Mouse (Mus musculus): Measurements from ENCODE around the gene Ssh1. TPM values are rescaled to one million over a fixed set of nuclear protein-coding genes. Genes with fewer than 3 reads are reported as not detected.

Gene Ssh1
- total RNA-seq, 1 experiment, result 11.8 TPM

GRCm38 (mm10) chr5:113993031-113993486, 635 bp downstream of the Ssh1 start:
- Histone ChIP-seq H3K9me3 (ENCODE audit: control insufficient read depth, insufficient read depth, low read depth, low read length) (no peaks in the 10 kb centered on the region), H3K9ac (ENCODE audit: insufficient read depth, low read depth, low read length, poor library complexity, severe bottlenecking) (peak overlapping the region; percentile 91), H3K27ac (ENCODE audit: insufficient read depth, low read depth, low read length, poor library complexity, severe bottlenecking) (peak overlapping the region; percentile 41; the same call in 1 of the 2 replicates), H3K4me3 (ENCODE audit: insufficient read depth in 1 of 2, low read depth in 1 of 2, low read length in 2 of 2, poor library complexity in 1 of 2, severe bottlenecking in 1 of 2) (peak overlapping the region; percentile 81 to 97), H3K36me3 (ENCODE audit: control insufficient read depth, insufficient read depth, low read length, poor library complexity, severe bottlenecking) (peaks cover 2% of the 10 kb centered on the region; the same call in 1 of the 2 replicates), H3K4me1 (ENCODE audit: control insufficient read depth in 2 of 2, insufficient read depth in 2 of 2, low read length in 2 of 2, poor library complexity in 1 of 2) (peaks cover 5 to 14% of the 10 kb centered on the region in 2 experiments; a peak in 2 of 4 replicates)
- TF ChIP-seq CHD2 (IDR thresholded peaks at IDR 0.05; ENCODE audit: low read depth, low read length) (no peak), ZNF384 (IDR thresholded peaks at IDR 0.05; ENCODE audit: low read depth, low read length) (no peak), HCFC1 (IDR thresholded peaks at IDR 0.05; ENCODE audit: borderline replicate concordance, insufficient read depth, low read length) (no peak), ZC3H11A (IDR thresholded peaks at IDR 0.05; ENCODE audit: borderline replicate concordance, low read depth, low read length) (no peak), MAFK (IDR thresholded peaks at IDR 0.05; ENCODE audit: insufficient read depth, low read depth, low read length) (no peak)
- no peak for DNase-seq (ENCODE audit: low read depth, low spot score)
- in situ Hi-C loops (cut with MboI; ENCODE audit: low sequenced_read_pairs in 2 of 2, unreplicated experiment in 2 of 2), result no loop called here

- Histone ChIP-seq H3K27ac (ENCODE audit: insufficient read depth, low read depth, low read length, poor library complexity, severe bottlenecking) (no peak overlapping the region; the same call in 1 of the 2 replicates), H3K9ac (ENCODE audit: insufficient read depth, low read depth, low read length, poor library complexity, severe bottlenecking) (peak overlapping the region; percentile 91; the same call in 1 of the 2 replicates)
- TF ChIP-seq ZNF384 (IDR thresholded peaks at IDR 0.05; ENCODE audit: low read depth, low read length), result no peak
- TF ChIP-seq CHD2 (IDR thresholded peaks at IDR 0.05; ENCODE audit: low read depth, low read length), result no peak
- no peak for TF ChIP-seq HCFC1 (IDR thresholded peaks at IDR 0.05; ENCODE audit: borderline replicate concordance, insufficient read depth, low read length)
- TF ChIP-seq MAFK (IDR thresholded peaks at IDR 0.05; ENCODE audit: insufficient read depth, low read depth, low read length), result no peak
- no peak for TF ChIP-seq ZC3H11A (IDR thresholded peaks at IDR 0.05; ENCODE audit: borderline replicate concordance, low read depth, low read length)
Measured at GRCm38 (mm10) chr5:113992339-113992831, 1.3 kb downstream of the Ssh1 start.

GRCm38 (mm10) chr5:113991141-113991540, 2.6 kb downstream of the Ssh1 start:
- Histone ChIP-seq H3K9me3 (ENCODE audit: control insufficient read depth, insufficient read depth, low read depth, low read length) (no peaks in the 10 kb centered on the region), H3K9ac (ENCODE audit: insufficient read depth, low read depth, low read length, poor library complexity, severe bottlenecking) (no peak overlapping the region), H3K27ac (ENCODE audit: insufficient read depth, low read depth, low read length, poor library complexity, severe bottlenecking) (no peak overlapping the region), H3K4me1 (ENCODE audit: control insufficient read depth in 2 of 2, insufficient read depth in 2 of 2, low read length in 2 of 2, poor library complexity in 1 of 2) (peaks cover 5 to 17% of the 10 kb centered on the region in 2 experiments; a peak in 3 of 4 replicates), H3K36me3 (ENCODE audit: control insufficient read depth, insufficient read depth, low read length, poor library complexity, severe bottlenecking) (peaks cover 2% of the 10 kb centered on the region; the same call in 1 of the 2 replicates), H3K4me3 (ENCODE audit: insufficient read depth in 1 of 2, low read depth in 1 of 2, low read length in 2 of 2, poor library complexity in 1 of 2, severe bottlenecking in 1 of 2) (no peak overlapping the region)
- in situ Hi-C loops (cut with MboI; ENCODE audit: low sequenced_read_pairs in 2 of 2, unreplicated experiment in 2 of 2), result no loop called here
- TF ChIP-seq MAFK (IDR thresholded peaks at IDR 0.05; ENCODE audit: insufficient read depth, low read depth, low read length), result no peak
- TF ChIP-seq ZNF384 (IDR thresholded peaks at IDR 0.05; ENCODE audit: low read depth, low read length), result no peak
- no peak for TF ChIP-seq CHD2 (IDR thresholded peaks at IDR 0.05; ENCODE audit: low read depth, low read length)
- TF ChIP-seq ZC3H11A (IDR thresholded peaks at IDR 0.05; ENCODE audit: borderline replicate concordance, low read depth, low read length), result no peak
- TF ChIP-seq HCFC1 (IDR thresholded peaks at IDR 0.05; ENCODE audit: borderline replicate concordance, insufficient read depth, low read length), result no peak
- no peak for DNase-seq (ENCODE audit: low read depth, low spot score)

More at GRCm38 (mm10) chr5:113992339-113992831, 1.3 kb downstream of the Ssh1 start:
- no peaks in the 10 kb centered on the region for H3K9me3 ChIP-seq (ENCODE audit: control insufficient read depth, insufficient read depth, low read depth, low read length)
- peaks cover 2% of the 10 kb centered on the region; the same call in 1 of the 2 replicates for H3K36me3 ChIP-seq (ENCODE audit: control insufficient read depth, insufficient read depth, low read length, poor library complexity, severe bottlenecking)
- DNase-seq (ENCODE audit: low read depth, low spot score), result no peak
- peak overlapping the region; percentile 81 to 97; a peak in 3 of 4 replicates for H3K4me3 ChIP-seq (ENCODE audit: insufficient read depth in 1 of 2, low read depth in 1 of 2, low read length in 2 of 2, poor library complexity in 1 of 2, severe bottlenecking in 1 of 2)
- in situ Hi-C loops (cut with MboI; ENCODE audit: low sequenced_read_pairs in 2 of 2, unreplicated experiment in 2 of 2), result no loop called here
- peaks cover 5 to 14% of the 10 kb centered on the region in 2 experiments; a peak in 2 of 4 replicates for H3K4me1 ChIP-seq (ENCODE audit: control insufficient read depth in 2 of 2, insufficient read depth in 2 of 2, low read length in 2 of 2, poor library complexity in 1 of 2)

- peaks cover 5 to 23% of the 10 kb centered on the region in 2 experiments; a peak in 3 of 4 replicates for H3K4me1 ChIP-seq (ENCODE audit: control insufficient read depth in 2 of 2, insufficient read depth in 2 of 2, low read length in 2 of 2, poor library complexity in 1 of 2)
Measured at GRCm38 (mm10) chr5:113990593-113990992, 3.1 kb downstream of the Ssh1 start.

More at GRCm38 (mm10) chr5:113990593-113990992, 3.1 kb downstream of the Ssh1 start:
- no peak overlapping the region for H3K27ac ChIP-seq (ENCODE audit: insufficient read depth, low read depth, low read length, poor library complexity, severe bottlenecking)
- in situ Hi-C loops (cut with MboI; ENCODE audit: low sequenced_read_pairs in 2 of 2, unreplicated experiment in 2 of 2), result no loop called here
- H3K9me3 ChIP-seq (ENCODE audit: control insufficient read depth, insufficient read depth, low read depth, low read length), result no peaks in the 10 kb centered on the region
- H3K36me3 ChIP-seq (ENCODE audit: control insufficient read depth, insufficient read depth, low read length, poor library complexity, severe bottlenecking), result peaks cover 2% of the 10 kb centered on the region; the same call in 1 of the 2 replicates
- no peak overlapping the region for H3K9ac ChIP-seq (ENCODE audit: insufficient read depth, low read depth, low read length, poor library complexity, severe bottlenecking)
- TF ChIP-seq HCFC1 (IDR thresholded peaks at IDR 0.05; ENCODE audit: borderline replicate concordance, insufficient read depth, low read length) (no peak), MAFK (IDR thresholded peaks at IDR 0.05; ENCODE audit: insufficient read depth, low read depth, low read length) (no peak), ZC3H11A (IDR thresholded peaks at IDR 0.05; ENCODE audit: borderline replicate concordance, low read depth, low read length) (no peak), ZNF384 (IDR thresholded peaks at IDR 0.05; ENCODE audit: low read depth, low read length) (no peak), CHD2 (IDR thresholded peaks at IDR 0.05; ENCODE audit: low read depth, low read length) (no peak)
- H3K4me3 ChIP-seq (ENCODE audit: insufficient read depth in 1 of 2, low read depth in 1 of 2, low read length in 2 of 2, poor library complexity in 1 of 2, severe bottlenecking in 1 of 2), result no peak overlapping the region
- no peak for DNase-seq (ENCODE audit: low read depth, low spot score)

Data from ES-E14 (cell line).